Comparison of ENCODE assay signal across 19 mouse cellular contexts in genomic region chr3:157268742-157269141, GRCm38 (mm10).
DNase-seq lines count a peak whose midpoint lies in the region; ATAC-seq and TF ChIP-seq lines count a peak whose summit lies in the region.
"Had no signal": no experiment of that assay in that cellular context is flagged by ENCODE, and none has a peak within 500 bp of the region (broad histone marks: within the 10 kb centered on the region; RNA-seq: fewer than 3 reads in every experiment).

No protein-coding gene starts in this region.

- H3K9ac ChIP-seq in forebrain, postnatal 0 days, result no peak overlapping the region
- H3K9ac ChIP-seq in forebrain, embryonic 11.5 days (ENCODE audit: low read length), result no peak overlapping the region
- no peak overlapping the region for H3K9ac ChIP-seq in lung, postnatal 0 days (replicated peaks; ENCODE audit: low read depth)
- no peak overlapping the region for H3K9ac ChIP-seq in neural tube, embryonic 15.5 days (replicated peaks)
- H3K9ac ChIP-seq: hindbrain, embryonic 13.5 days; intestine, embryonic 15.5 days; midbrain, embryonic 15.5 days had no signal

- no peaks in the 10 kb centered on the region for H3K36me3 ChIP-seq in forebrain, postnatal 0 days (ENCODE audit: insufficient read depth)
- no peaks in the 10 kb centered on the region for H3K36me3 ChIP-seq in forebrain, embryonic 11.5 days (ENCODE audit: control insufficient read depth, insufficient read depth, low read length)
- H3K36me3 ChIP-seq in lung, postnatal 0 days (ENCODE audit: insufficient read depth, low read length), result no peaks in the 10 kb centered on the region
- H3K36me3 ChIP-seq in neural tube, embryonic 15.5 days, result no peaks in the 10 kb centered on the region
- H3K36me3 ChIP-seq: forebrain, embryonic 10.5 days; G1E; hindbrain, embryonic 13.5 days; intestine, embryonic 15.5 days; midbrain, embryonic 15.5 days had no signal

- ATAC-seq in forebrain, postnatal 0 days, result no peak
- ATAC-seq in forebrain, embryonic 11.5 days (replicated peaks; ENCODE audit: low FRiP score), result no peak
- no peak for ATAC-seq in lung, postnatal 0 days
- ATAC-seq in neural tube, embryonic 15.5 days (ENCODE audit: low FRiP score), result peak; percentile 55; the same call in 1 of the 2 replicates
- ATAC-seq: intestine, embryonic 15.5 days; midbrain, embryonic 15.5 days had no signal

- peak; percentile 26; the same call in 1 of the 2 replicates for TF ChIP-seq CTCF in forebrain, postnatal 0 days (IDR thresholded peaks at IDR 0.05; ENCODE audit: low read depth)
- TF ChIP-seq CTCF in lung, postnatal 0 days (IDR thresholded peaks at IDR 0.05), result peak; percentile 20; the same call in 1 of the 2 replicates
- TF ChIP-seq CTCF in lung, adult 2 months (IDR thresholded peaks at IDR 0.05; ENCODE audit: insufficient read depth, low read length), result no peak

- no peaks in the 10 kb centered on the region for H3K9me3 ChIP-seq in forebrain, postnatal 0 days (ENCODE audit: low read length)
- H3K9me3 ChIP-seq in forebrain, embryonic 11.5 days (ENCODE audit: control insufficient read depth, low read length), result no peaks in the 10 kb centered on the region
- no peaks in the 10 kb centered on the region for H3K9me3 ChIP-seq in lung, postnatal 0 days (ENCODE audit: low read length)
- no peaks in the 10 kb centered on the region for H3K9me3 ChIP-seq in neural tube, embryonic 15.5 days (replicated peaks)
- H3K9me3 ChIP-seq: forebrain, embryonic 10.5 days; hindbrain, embryonic 13.5 days; intestine, embryonic 15.5 days; midbrain, embryonic 15.5 days had no signal

- WGBS in forebrain, postnatal 0 days, result 73% methylated on average over 4 of the region's 4 CpGs
- WGBS in forebrain, embryonic 11.5 days, result 62% methylated on average over 4 of the region's 4 CpGs
- 66% methylated on average over 4 of the region's 4 CpGs for WGBS in lung, postnatal 0 days
- WGBS in lung, adult 2 months, result 68% methylated on average over 4 of the region's 4 CpGs
- 54% methylated on average over 4 of the region's 4 CpGs for WGBS in neural tube, embryonic 15.5 days

- no peak for TF ChIP-seq POLR2A in lung, adult 2 months (IDR thresholded peaks at IDR 0.05; ENCODE audit: borderline replicate concordance, extremely low read depth, low read depth, low read length)

- no peak for TF ChIP-seq EP300 in lung, postnatal 0 days (IDR thresholded peaks at IDR 0.05)

- H3K4me2 ChIP-seq in forebrain, postnatal 0 days (ENCODE audit: low read depth), result no peak overlapping the region
- no peak overlapping the region for H3K4me2 ChIP-seq in forebrain, embryonic 11.5 days (ENCODE audit: low read depth, low read length, severe bottlenecking)
- H3K4me2 ChIP-seq in lung, postnatal 0 days (replicated peaks; ENCODE audit: low read depth, low read length), result no peak overlapping the region
- no peak overlapping the region for H3K4me2 ChIP-seq in neural tube, embryonic 15.5 days
- H3K4me2 ChIP-seq: hindbrain, embryonic 13.5 days; intestine, embryonic 15.5 days; midbrain, embryonic 15.5 days had no signal

- H3K4me1 ChIP-seq in forebrain, postnatal 0 days (ENCODE audit: insufficient read depth), result no peaks in the 10 kb centered on the region
- no peaks in the 10 kb centered on the region for H3K4me1 ChIP-seq in forebrain, embryonic 11.5 days (replicated peaks; ENCODE audit: control insufficient read depth, insufficient read depth, low read length)
- no peaks in the 10 kb centered on the region for H3K4me1 ChIP-seq in lung, postnatal 0 days (ENCODE audit: insufficient read depth, low read depth, low read length)
- no peaks in the 10 kb centered on the region for H3K4me1 ChIP-seq in lung, adult 2 months (ENCODE audit: control insufficient read depth, insufficient read depth, low read length)
- H3K4me1 ChIP-seq in neural tube, embryonic 15.5 days, result no peaks in the 10 kb centered on the region
- H3K4me1 ChIP-seq: forebrain, embryonic 10.5 days; hindbrain, embryonic 13.5 days; intestine, embryonic 15.5 days; midbrain, embryonic 15.5 days had no signal

- H3K27ac ChIP-seq in forebrain, postnatal 0 days (ENCODE audit: low read depth, low read length), result no peak overlapping the region
- H3K27ac ChIP-seq in forebrain, embryonic 11.5 days (ENCODE audit: low read depth, low read length), result no peak overlapping the region
- H3K27ac ChIP-seq in lung, postnatal 0 days (ENCODE audit: low read length), result no peak overlapping the region
- H3K27ac ChIP-seq in neural tube, embryonic 15.5 days (replicated peaks), result no peak overlapping the region
- H3K27ac ChIP-seq: forebrain, embryonic 10.5 days; hindbrain, embryonic 13.5 days; intestine, embryonic 15.5 days; midbrain, embryonic 15.5 days had no signal

- no peak for DNase-seq in forebrain, postnatal 0 days
- DNase-seq in forebrain, embryonic 11.5 days (ENCODE audit: low spot score), result no peak
- DNase-seq in lung, postnatal 0 days (ENCODE audit: low spot score), result no peak
- no peak for DNase-seq in lung, adult 2 months
- peak; percentile 24 for DNase-seq in ES-CJ7 (ENCODE audit: low read depth, low spot score)
- no peak for DNase-seq in spleen, postnatal 14 days (ENCODE audit: low spot score in 2 of 2)
- DNase-seq in spleen, adult 18-20 months, result no peak
- DNase-seq: cerebellum, adult 9-10 months; gastrocnemius, postnatal 14 days; heart, postnatal 10 days; liver; right cerebral cortex, postnatal 14 days; thymus, adult 18-20 months had no signal

- H3K4me3 ChIP-seq in forebrain, postnatal 0 days (ENCODE audit: low read depth, low read length), result no peak overlapping the region
- H3K4me3 ChIP-seq in forebrain, embryonic 11.5 days (ENCODE audit: low read depth, low read length), result no peak overlapping the region
- H3K4me3 ChIP-seq in lung, postnatal 0 days (ENCODE audit: low read depth, low read length), result no peak overlapping the region
- no peak overlapping the region for H3K4me3 ChIP-seq in lung, adult 2 months (replicated peaks; ENCODE audit: extremely low read depth, low read depth, low read length)
- no peak overlapping the region for H3K4me3 ChIP-seq in neural tube, embryonic 15.5 days (replicated peaks)
- H3K4me3 ChIP-seq: forebrain, embryonic 10.5 days; hindbrain, embryonic 13.5 days; intestine, embryonic 15.5 days; midbrain, embryonic 15.5 days had no signal

- H3K27me3 ChIP-seq in forebrain, postnatal 0 days (ENCODE audit: insufficient read depth, low read length), result no peaks in the 10 kb centered on the region
- no peaks in the 10 kb centered on the region for H3K27me3 ChIP-seq in forebrain, embryonic 11.5 days (ENCODE audit: control insufficient read depth, insufficient read depth, low read length)
- no peaks in the 10 kb centered on the region for H3K27me3 ChIP-seq in lung, postnatal 0 days (replicated peaks; ENCODE audit: insufficient read depth, low read length)
- H3K27me3 ChIP-seq in neural tube, embryonic 15.5 days (replicated peaks), result no peaks in the 10 kb centered on the region
- H3K27me3 ChIP-seq: hindbrain, embryonic 13.5 days; intestine, embryonic 15.5 days; midbrain, embryonic 15.5 days had no signal
